Mouse (Mus musculus): ENCODE data around the gene Nfe2l2. TPM values are rescaled to one million over a fixed set of nuclear protein-coding genes. Genes with fewer than 3 reads are reported as not detected.

Gene Nfe2l2
- total and polyA plus RNA-seq, 2 experiments from 2014 or later, result 7.6 to 12.6 TPM

DNA sequence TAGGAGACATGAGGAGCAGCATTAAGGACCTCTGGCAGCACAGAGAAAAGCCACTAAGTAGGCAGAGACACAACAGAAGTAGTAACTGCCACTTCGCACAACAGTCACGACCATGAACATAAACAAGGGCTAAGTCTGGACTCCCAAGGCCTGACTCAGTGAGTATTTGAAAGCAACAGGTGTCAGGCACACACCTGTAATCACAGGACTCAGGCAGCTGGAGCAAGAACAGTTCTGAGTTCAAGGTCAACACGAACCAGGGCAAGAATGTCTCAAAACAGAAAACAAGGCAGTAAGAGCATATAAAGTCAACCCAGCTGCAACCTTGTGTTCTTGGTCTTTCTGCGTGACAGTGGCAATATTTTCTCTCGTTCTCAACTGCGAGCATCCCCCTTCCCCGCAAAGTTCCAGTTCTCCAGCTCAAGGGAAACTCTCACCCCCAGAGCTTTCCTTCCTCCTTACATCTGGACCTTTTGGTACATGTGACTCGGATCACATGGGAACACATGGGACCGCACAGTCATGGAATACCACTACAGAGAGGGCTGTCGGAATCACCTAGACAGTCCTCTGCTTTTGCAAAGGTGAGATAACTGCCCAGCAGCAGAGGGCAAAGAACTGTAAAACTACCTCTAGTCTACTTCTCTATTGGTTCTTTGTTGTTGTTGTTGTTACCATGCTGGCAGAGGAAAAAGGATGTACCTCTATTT lies 17.2 kb downstream of the Nfe2l2 start:
- Histone ChIP-seq H3K27ac (ENCODE audit: low read depth, low read length) (no peak overlapping the region), H3K4me2 (ENCODE audit: low read depth) (no peak overlapping the region), H3K4me1 (ENCODE audit: insufficient read depth) (no peaks in the 10 kb centered on the region), H3K27me3 (ENCODE audit: insufficient read depth, low read length) (no peaks in the 10 kb centered on the region), H3K9ac (no peak overlapping the region), H3K36me3 (ENCODE audit: insufficient read depth) (no peaks in the 10 kb centered on the region), H3K4me3 (ENCODE audit: low read depth, low read length) (no peak overlapping the region), H3K9me3 (ENCODE audit: low read length) (no peaks in the 10 kb centered on the region)
- DNase-seq (no peak), ATAC-seq (no peak)
- WGBS, result 87% methylated on average over 10 of the region's 10 CpGs
- no peak for TF ChIP-seq CTCF (IDR thresholded peaks at IDR 0.05; ENCODE audit: low read depth)

DNA sequence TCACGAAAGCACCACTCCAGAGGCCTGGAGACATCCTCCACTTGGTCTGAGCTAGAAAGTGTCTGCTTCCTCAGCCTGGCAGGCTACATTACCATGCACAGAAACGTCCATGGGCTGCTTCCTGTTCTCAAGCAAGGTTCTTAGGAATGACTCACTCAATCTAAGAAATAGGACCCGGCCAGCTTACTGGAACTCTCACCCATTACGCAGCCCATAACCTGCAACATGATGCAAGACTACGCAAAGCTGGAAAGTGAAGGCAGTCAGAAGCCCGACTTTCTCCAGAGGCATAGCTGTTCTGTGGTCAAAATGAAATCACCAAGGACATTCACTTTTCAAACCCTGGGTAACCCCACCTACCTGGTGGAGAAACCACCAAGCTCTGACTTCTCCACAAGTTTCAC lies 19.0 kb downstream of the Nfe2l2 start:
- no peaks in the 10 kb centered on the region for H3K27me3 ChIP-seq (ENCODE audit: insufficient read depth, low read length)
- WGBS, result 89% methylated on average over 6 of the region's 6 CpGs
- H3K4me3 ChIP-seq (ENCODE audit: low read depth, low read length), result no peak overlapping the region
- no peak overlapping the region for H3K27ac ChIP-seq (ENCODE audit: low read depth, low read length)
- H3K9ac ChIP-seq, result no peak overlapping the region
- ATAC-seq (no peak), DNase-seq (no peak)
- no peaks in the 10 kb centered on the region for H3K4me1 ChIP-seq (ENCODE audit: insufficient read depth)
- H3K4me2 ChIP-seq (ENCODE audit: low read depth), result no peak overlapping the region
- no peaks in the 10 kb centered on the region for H3K36me3 ChIP-seq (ENCODE audit: insufficient read depth)
- TF ChIP-seq CTCF (IDR thresholded peaks at IDR 0.05; ENCODE audit: low read depth), result no peak
- no peaks in the 10 kb centered on the region for H3K9me3 ChIP-seq (ENCODE audit: low read length)

DNA sequence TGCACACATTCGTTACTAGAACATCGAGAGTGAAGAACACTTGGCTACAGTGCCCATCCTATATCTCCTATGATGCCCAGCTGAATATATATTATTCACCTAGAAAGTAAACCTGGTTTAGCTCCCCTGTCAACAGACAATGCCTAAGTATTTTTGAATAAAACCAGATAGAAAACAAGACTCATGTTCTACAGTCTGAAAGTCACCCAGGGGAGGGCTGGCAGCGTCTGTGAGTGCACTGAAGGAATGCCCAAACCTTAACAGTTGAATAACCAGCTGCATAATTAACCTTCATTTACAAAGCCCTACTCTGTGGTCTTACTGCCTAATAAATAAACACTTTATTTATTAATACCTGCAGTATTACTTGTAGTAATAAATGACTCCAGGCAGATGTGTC lies 19.9 kb downstream of the Nfe2l2 start:
- H3K4me3 ChIP-seq (ENCODE audit: low read depth, low read length), result no peak overlapping the region
- H3K9ac ChIP-seq, result no peak overlapping the region
- H3K4me1 ChIP-seq (ENCODE audit: insufficient read depth), result no peaks in the 10 kb centered on the region
- WGBS, result 71% methylated on average over 3 of the region's 3 CpGs
- H3K27ac ChIP-seq (ENCODE audit: low read depth, low read length), result no peak overlapping the region
- H3K4me2 ChIP-seq (ENCODE audit: low read depth), result no peak overlapping the region
- no peaks in the 10 kb centered on the region for H3K9me3 ChIP-seq (ENCODE audit: low read length)
- H3K27me3 ChIP-seq (ENCODE audit: insufficient read depth, low read length), result no peaks in the 10 kb centered on the region
- H3K36me3 ChIP-seq (ENCODE audit: insufficient read depth), result no peaks in the 10 kb centered on the region
- ATAC-seq, result no peak
- no peak for TF ChIP-seq CTCF (IDR thresholded peaks at IDR 0.05; ENCODE audit: low read depth)
- DNase-seq, result no peak

DNA sequence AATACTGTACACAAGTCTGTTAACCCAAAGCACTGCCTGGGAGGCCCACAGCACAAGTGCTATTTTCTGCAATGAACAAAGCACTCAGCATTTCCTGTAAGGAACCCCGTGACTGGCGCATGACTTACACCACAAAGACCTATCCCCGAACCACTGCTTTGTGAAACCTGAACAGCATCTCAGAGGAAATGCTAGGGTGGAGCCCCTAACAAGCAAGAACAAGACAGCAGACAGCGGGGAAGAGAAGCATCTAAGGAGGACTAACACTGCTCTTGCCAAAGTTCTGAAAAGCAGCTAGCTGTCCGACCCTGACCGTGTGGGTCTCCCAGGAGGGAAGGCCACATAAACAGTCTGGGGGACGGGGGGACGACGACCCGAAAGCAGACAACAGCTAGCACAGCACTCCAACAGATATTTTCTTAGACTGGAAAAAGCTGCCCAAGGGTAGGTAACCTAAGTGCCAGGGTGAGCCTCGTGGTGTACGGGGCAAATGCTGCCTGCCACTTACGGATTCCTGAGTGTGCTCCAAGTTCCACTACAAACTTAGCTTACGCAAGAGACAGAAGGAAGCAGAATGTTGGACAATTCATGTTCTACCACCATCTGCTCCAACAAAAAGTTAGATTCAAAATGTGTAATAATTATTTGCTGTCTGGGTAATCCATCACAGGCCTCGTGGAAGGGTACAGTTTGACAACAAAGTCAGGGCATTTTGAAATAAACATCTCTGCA lies 21.3 kb downstream of the Nfe2l2 start:
- ATAC-seq, result no peak
- H3K9ac ChIP-seq, result no peak overlapping the region
- no peaks in the 10 kb centered on the region for H3K4me1 ChIP-seq (ENCODE audit: insufficient read depth)
- H3K27ac ChIP-seq (ENCODE audit: low read depth, low read length), result 0 out of 2 replicates have a peak overlapping the region, but pooled peaks have one; percentile 4
- H3K4me2 ChIP-seq (ENCODE audit: low read depth), result no peak overlapping the region
- WGBS, result 61% methylated on average over 15 of the region's 15 CpGs
- H3K4me3 ChIP-seq (ENCODE audit: low read depth, low read length), result no peak overlapping the region
- TF ChIP-seq CTCF (IDR thresholded peaks at IDR 0.05; ENCODE audit: low read depth), result no peak
- H3K27me3 ChIP-seq (ENCODE audit: insufficient read depth, low read length), result no peaks in the 10 kb centered on the region
- no peak for DNase-seq
- H3K9me3 ChIP-seq (ENCODE audit: low read length), result no peaks in the 10 kb centered on the region
- H3K36me3 ChIP-seq (ENCODE audit: insufficient read depth), result no peaks in the 10 kb centered on the region

DNA sequence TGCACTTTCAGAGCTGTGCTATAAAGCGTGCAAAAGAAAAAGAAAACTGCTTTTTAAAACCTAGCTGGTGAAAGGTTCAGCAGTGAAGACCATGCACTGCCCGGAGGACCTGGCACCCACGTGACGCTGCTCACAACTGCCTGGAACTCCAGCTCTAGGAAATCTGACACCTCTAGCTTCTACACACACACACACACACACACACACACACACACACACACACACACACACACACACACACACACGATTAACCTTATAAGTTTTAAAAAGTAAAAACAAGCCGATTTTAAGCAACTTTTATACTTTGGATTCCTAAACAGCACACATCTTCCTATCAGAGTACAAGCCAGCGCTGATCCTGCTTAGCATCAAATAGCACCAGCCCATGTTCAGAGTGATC lies 23.0 kb downstream of the Nfe2l2 start:
- H3K4me2 ChIP-seq (ENCODE audit: low read depth), result no peak overlapping the region
- no peak for TF ChIP-seq CTCF (IDR thresholded peaks at IDR 0.05; ENCODE audit: low read depth)
- H3K9me3 ChIP-seq (ENCODE audit: low read length), result no peaks in the 10 kb centered on the region
- DNase-seq (no peak), ATAC-seq (no peak)
- H3K4me3 ChIP-seq (ENCODE audit: low read depth, low read length), result no peak overlapping the region
- H3K4me1 ChIP-seq (ENCODE audit: insufficient read depth), result no peaks in the 10 kb centered on the region
- H3K36me3 ChIP-seq (ENCODE audit: insufficient read depth), result no peaks in the 10 kb centered on the region
- H3K27me3 ChIP-seq (ENCODE audit: insufficient read depth, low read length), result no peaks in the 10 kb centered on the region
- 66% methylated on average over 7 of the region's 7 CpGs for WGBS
- H3K9ac ChIP-seq, result no peak overlapping the region
- no peak overlapping the region for H3K27ac ChIP-seq (ENCODE audit: low read depth, low read length)

DNA sequence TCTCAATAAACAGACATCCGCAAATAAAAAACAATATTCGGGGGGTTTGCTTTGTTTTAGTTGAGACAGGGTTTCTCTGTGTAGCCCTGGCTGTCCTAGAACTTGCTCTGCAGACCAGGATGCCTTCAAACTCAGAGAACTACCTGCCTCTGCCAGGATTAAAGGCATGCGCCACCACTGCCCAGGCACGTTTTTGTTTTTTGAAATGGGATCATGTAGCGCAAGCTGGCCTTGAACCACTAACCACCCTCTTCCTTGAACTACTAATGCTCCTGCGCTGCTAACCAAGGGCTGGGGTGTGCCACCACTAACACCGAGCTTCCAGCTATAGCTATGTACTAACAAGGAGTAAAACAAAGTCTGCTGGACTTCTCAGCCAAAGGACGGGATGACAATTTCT lies 24.5 kb downstream of the Nfe2l2 start:
- H3K27ac ChIP-seq (ENCODE audit: low read depth, low read length), result no peak overlapping the region
- DNase-seq (no peak), ATAC-seq (no peak)
- no peaks in the 10 kb centered on the region for H3K4me1 ChIP-seq (ENCODE audit: insufficient read depth)
- no peak overlapping the region for H3K4me2 ChIP-seq (ENCODE audit: low read depth)
- no peaks in the 10 kb centered on the region for H3K9me3 ChIP-seq (ENCODE audit: low read length)
- H3K9ac ChIP-seq, result no peak overlapping the region
- no peak for TF ChIP-seq CTCF (IDR thresholded peaks at IDR 0.05; ENCODE audit: low read depth)
- no peak overlapping the region for H3K4me3 ChIP-seq (ENCODE audit: low read depth, low read length)
- 94% methylated on average over 8 of the region's 8 CpGs for WGBS
- H3K27me3 ChIP-seq (ENCODE audit: insufficient read depth, low read length), result no peaks in the 10 kb centered on the region
- no peaks in the 10 kb centered on the region for H3K36me3 ChIP-seq (ENCODE audit: insufficient read depth)

DNA sequence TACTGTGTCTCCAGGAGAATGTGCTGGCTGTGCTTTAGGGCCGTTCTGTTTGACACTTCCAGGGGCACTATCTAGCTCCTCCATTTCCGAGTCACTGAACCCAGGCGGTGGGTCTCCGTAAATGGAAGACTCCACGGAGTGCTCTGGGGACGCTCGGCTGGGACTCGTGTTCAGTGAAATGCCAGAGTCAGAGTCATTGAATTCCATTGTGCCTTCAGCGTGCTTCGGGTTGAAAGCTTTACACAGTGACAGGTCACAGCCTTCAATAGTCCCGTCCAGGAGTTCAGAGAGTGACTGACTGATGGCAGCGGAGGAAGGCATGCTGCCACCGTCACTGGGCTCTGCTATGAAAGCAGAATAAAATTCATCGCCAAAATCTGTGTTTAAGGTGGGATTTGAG lies 27.9 kb downstream of the Nfe2l2 start:
- TF ChIP-seq CTCF (IDR thresholded peaks at IDR 0.05; ENCODE audit: low read depth), result no peak
- no peaks in the 10 kb centered on the region for H3K4me1 ChIP-seq (ENCODE audit: insufficient read depth)
- no peak overlapping the region for H3K4me2 ChIP-seq (ENCODE audit: low read depth)
- H3K27ac ChIP-seq (ENCODE audit: low read depth, low read length), result no peak overlapping the region
- no peaks in the 10 kb centered on the region for H3K27me3 ChIP-seq (ENCODE audit: insufficient read depth, low read length)
- no peak for DNase-seq
- 71% methylated on average over 14 of the region's 14 CpGs for WGBS
- H3K9ac ChIP-seq, result no peak overlapping the region
- H3K4me3 ChIP-seq (ENCODE audit: low read depth, low read length), result no peak overlapping the region
- H3K9me3 ChIP-seq (ENCODE audit: low read length), result no peaks in the 10 kb centered on the region
- no peaks in the 10 kb centered on the region for H3K36me3 ChIP-seq (ENCODE audit: insufficient read depth)
- no peak for ATAC-seq

Data from forebrain, postnatal 0 days (tissue).